Mouse (Mus musculus) limb, embryonic 10.5 days (tissue): ENCODE results near the gene Ssh1. TPM values are rescaled to one million over a fixed set of nuclear protein-coding genes. Genes with fewer than 3 reads are reported as not detected.
A peak's percentile ranks its signal among the peaks of the same experiment; 100 is the strongest.

Experiments
- DNase-seq: peaks from one replicate; pipeline ENCODE4 v3.0.0-alpha.2; 2017; ENCODE audit warnings: low spot score
- H3K27ac ChIP-seq: fragments of 300-500 bp; sonication (generic); 2 replicates; pipeline ENCODE4 v1.5.1; 2016; ENCODE audit warnings: mild to moderate bottlenecking
- H3K27me3 ChIP-seq: fragments of 300-500 bp; sonication (generic); 2 replicates; pipeline ENCODE4 v1.6.1; 2016; ENCODE audit warnings: low read depth, mild to moderate bottlenecking; ENCODE audit not compliant: poor library complexity, severe bottlenecking
- H3K36me3 ChIP-seq: fragments of 300-500 bp; sonication (generic); 2 replicates; pipeline ENCODE4 v1.6.1; 2016; ENCODE audit warnings: mild to moderate bottlenecking, moderate library complexity
- H3K4me1 ChIP-seq: fragments of 300-500 bp; sonication (generic); 2 replicates; pipeline ENCODE4 v1.6.1; 2016
- H3K4me3 ChIP-seq: fragments of 300-500 bp; sonication (generic); 2 replicates; pipeline ENCODE4 v1.5.1; 2016; ENCODE audit warnings: mild to moderate bottlenecking, moderate library complexity
- H3K9me3 ChIP-seq: fragments of 300-500 bp; sonication (generic); replicated peaks from 2 replicates; pipeline ENCODE4 v1.6.1; 2016; ENCODE audit warnings: mild to moderate bottlenecking
- WGBS: fragments of 180-500 bp; shearing (Covaris S2); methylation state at CpG from one replicate; pipeline ENCODE4 v1.1.7; 2016; 5-methylcytosine and 5-hydroxymethylcytosine counted together
- polyA plus RNA-seq: library from polyadenylated mRNA; unstranded; fragments of >200 nt; fragmentation: Nextera tagmentation; extraction: Ambion mirVana; gene quantifications from 2 replicates; pipeline ENCODE4 v1.2.1, GENCODE M21; 2016

Ssh1 gene
- polyA plus RNA-seq, 1 experiment from 2014 or later = 16.4 TPM

GRCm38 (mm10) chr5:114015121-114015520 is 21.4 kb upstream of the Ssh1 start:
- H3K27me3 ChIP-seq = no peaks in the 10 kb centered on the region
- H3K36me3 ChIP-seq = no peaks in the 10 kb centered on the region
- H3K4me1 ChIP-seq = no peaks in the 10 kb centered on the region
- no peaks in the 10 kb centered on the region for H3K9me3 ChIP-seq
- H3K27ac ChIP-seq = no peak overlapping the region
- peak; percentile 66 for DNase-seq
- H3K4me3 ChIP-seq = no peak overlapping the region
- WGBS = 66% methylated on average over 7 of the region's 7 CpGs

- no peak overlapping the region for H3K4me3 ChIP-seq
- H3K9me3 ChIP-seq = no peaks in the 10 kb centered on the region
- H3K27me3 ChIP-seq = no peaks in the 10 kb centered on the region
- no peak overlapping the region for H3K27ac ChIP-seq
- no peaks in the 10 kb centered on the region for H3K36me3 ChIP-seq
- DNase-seq = no peak
- 79% methylated on average over 4 of the region's 4 CpGs for WGBS
- peaks cover 19% of the 10 kb centered on the region for H3K4me1 ChIP-seq
These were observed 15.4 kb upstream of the Ssh1 start for GRCm38 (mm10) chr5:114009049-114009448.

GRCm38 (mm10) chr5:114007753-114008453 is 14.2 kb upstream of the Ssh1 start:
- H3K36me3 ChIP-seq = no peaks in the 10 kb centered on the region
- peaks cover 7% of the 10 kb centered on the region for H3K27me3 ChIP-seq
- no peaks in the 10 kb centered on the region for H3K9me3 ChIP-seq
- 91% methylated on average over 12 of the region's 12 CpGs for WGBS
- H3K4me3 ChIP-seq = no peak overlapping the region
- no peak overlapping the region for H3K27ac ChIP-seq
- H3K4me1 ChIP-seq = peaks cover 23% of the 10 kb centered on the region
- no peak for DNase-seq

GRCm38 (mm10) chr5:114006974-114007373 is 13.3 kb upstream of the Ssh1 start:
- peaks cover 7% of the 10 kb centered on the region for H3K27me3 ChIP-seq
- peaks cover 23% of the 10 kb centered on the region for H3K4me1 ChIP-seq
- WGBS = 82% methylated on average over 4 of the region's 4 CpGs
- DNase-seq = no peak
- no peaks in the 10 kb centered on the region for H3K36me3 ChIP-seq
- no peak overlapping the region for H3K27ac ChIP-seq
- no peaks in the 10 kb centered on the region for H3K9me3 ChIP-seq
- H3K4me3 ChIP-seq = no peak overlapping the region

- no peak overlapping the region for H3K4me3 ChIP-seq
- H3K27ac ChIP-seq = no peak overlapping the region
- peaks cover 7% of the 10 kb centered on the region for H3K27me3 ChIP-seq
- no peaks in the 10 kb centered on the region for H3K36me3 ChIP-seq
- DNase-seq = no peak
- no peaks in the 10 kb centered on the region for H3K9me3 ChIP-seq
- H3K4me1 ChIP-seq = peaks cover 23% of the 10 kb centered on the region
- WGBS = 34% methylated on average over 5 of the region's 5 CpGs
These were observed 11.4 kb upstream of the Ssh1 start for GRCm38 (mm10) chr5:114005100-114005499.

- Histone ChIP-seq H3K9me3 (no peaks in the 10 kb centered on the region), H3K4me3 (no peak overlapping the region), H3K4me1 (peaks cover 23% of the 10 kb centered on the region), H3K27ac (no peak overlapping the region), H3K27me3 (peaks cover 7% of the 10 kb centered on the region), H3K36me3 (no peaks in the 10 kb centered on the region)
- no peak for DNase-seq
- WGBS = 83% methylated on average over 11 of the region's 11 CpGs
These were observed 10.9 kb upstream of the Ssh1 start for GRCm38 (mm10) chr5:114004573-114004972.

GRCm38 (mm10) chr5:114003542-114003941 is 9.8 kb upstream of the Ssh1 start, which contains the start of gene Dao:
Gene Dao (plus strand): TSS chr5:114003703.
- H3K4me1 ChIP-seq = peaks cover 23% of the 10 kb centered on the region
- no peaks in the 10 kb centered on the region for H3K36me3 ChIP-seq
- no peak for DNase-seq
- WGBS = 68% methylated on average over 5 of the region's 5 CpGs
- H3K27ac ChIP-seq = no peak within 1 kb of the TSS
- peaks cover 7% of the 10 kb centered on the region for H3K27me3 ChIP-seq
- H3K4me3 ChIP-seq = no peak within 1 kb of the TSS
- no peaks in the 10 kb centered on the region for H3K9me3 ChIP-seq

GRCm38 (mm10) chr5:113999382-113999781 is 5.7 kb upstream of the Ssh1 start:
- WGBS = 76% methylated on average over 5 of the region's 5 CpGs
- Histone ChIP-seq H3K27me3 (peaks cover 7% of the 10 kb centered on the region), H3K9me3 (no peaks in the 10 kb centered on the region), H3K27ac (no peak overlapping the region), H3K4me1 (peaks cover 5% of the 10 kb centered on the region), H3K4me3 (no peak overlapping the region), H3K36me3 (no peaks in the 10 kb centered on the region)
- no peak for DNase-seq

- Histone ChIP-seq H3K27ac (no peak overlapping the region), H3K27me3 (no peaks in the 10 kb centered on the region), H3K4me3 (no peak overlapping the region), H3K36me3 (no peaks in the 10 kb centered on the region), H3K9me3 (no peaks in the 10 kb centered on the region), H3K4me1 (peaks cover 22% of the 10 kb centered on the region)
- WGBS = 66% methylated on average over 2 of the region's 2 CpGs
- DNase-seq = no peak
These were observed 2.8 kb upstream of the Ssh1 start for GRCm38 (mm10) chr5:113996458-113996857.

- Histone ChIP-seq H3K9me3 (no peaks in the 10 kb centered on the region), H3K27ac (peak overlapping the region; percentile 99), H3K4me3 (peak overlapping the region; percentile 88), H3K36me3 (peaks cover 19% of the 10 kb centered on the region), H3K27me3 (no peaks in the 10 kb centered on the region), H3K4me1 (peaks cover 34% of the 10 kb centered on the region)
- WGBS = 1% methylated on average over 22 of the region's 22 CpGs
- no peak for DNase-seq
These were observed 635 bp downstream of the Ssh1 start for GRCm38 (mm10) chr5:113993031-113993486.

GRCm38 (mm10) chr5:113992339-113992831 is 1.3 kb downstream of the Ssh1 start:
- 29% methylated on average over 12 of the region's 12 CpGs for WGBS
- no peaks in the 10 kb centered on the region for H3K27me3 ChIP-seq
- peaks cover 34% of the 10 kb centered on the region for H3K4me1 ChIP-seq
- no peak for DNase-seq
- H3K36me3 ChIP-seq = peaks cover 25% of the 10 kb centered on the region
- peak overlapping the region; percentile 99 for H3K27ac ChIP-seq
- H3K9me3 ChIP-seq = no peaks in the 10 kb centered on the region
- peak overlapping the region; percentile 88 for H3K4me3 ChIP-seq

- WGBS = 72% methylated on average over 7 of the region's 7 CpGs
- Histone ChIP-seq H3K9me3 (no peaks in the 10 kb centered on the region), H3K36me3 (peaks cover 30% of the 10 kb centered on the region), H3K27me3 (no peaks in the 10 kb centered on the region), H3K4me3 (no peak overlapping the region), H3K4me1 (peaks cover 42% of the 10 kb centered on the region), H3K27ac (no peak overlapping the region)
- no peak for DNase-seq
These were observed 2.6 kb downstream of the Ssh1 start for GRCm38 (mm10) chr5:113991141-113991540.

GRCm38 (mm10) chr5:113990593-113990992 is 3.1 kb downstream of the Ssh1 start:
- no peak for DNase-seq
- Histone ChIP-seq H3K27me3 (no peaks in the 10 kb centered on the region), H3K36me3 (peaks cover 34% of the 10 kb centered on the region), H3K9me3 (no peaks in the 10 kb centered on the region), H3K4me3 (no peak overlapping the region), H3K27ac (no peak overlapping the region), H3K4me1 (peaks cover 48% of the 10 kb centered on the region)
- 84% methylated on average over 5 of the region's 5 CpGs for WGBS
